26 mouse cellular contexts compared by ENCODE assay signal in the genomic region with DNA sequence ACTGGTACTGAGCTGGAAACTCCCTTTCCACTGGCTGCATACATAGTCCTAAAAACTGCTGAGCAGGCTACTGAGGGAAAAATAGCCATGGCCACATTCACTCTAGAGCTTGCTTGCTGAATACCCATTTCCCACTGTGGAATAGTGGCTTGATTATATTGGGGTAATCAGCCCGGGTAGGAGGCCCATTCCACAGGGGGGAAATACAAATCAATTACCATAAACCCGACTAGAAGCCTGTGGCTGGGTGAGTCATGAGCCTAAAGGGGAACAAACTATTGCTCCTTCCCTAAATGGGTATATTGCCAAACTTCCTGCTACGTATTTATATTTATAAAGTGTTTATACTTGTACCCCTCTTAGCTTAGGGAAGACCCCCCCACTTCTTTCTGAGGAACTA. TPM values are rescaled to one million over a fixed set of nuclear protein-coding genes. Genes with fewer than 3 reads are reported as not detected.
A peak's percentile ranks its signal among the peaks of the same experiment; 100 is the strongest.
DNase-seq lines count a peak whose midpoint lies in the region; ATAC-seq and TF ChIP-seq lines count a peak whose summit lies in the region.
"Had no signal": no experiment of that assay in that cellular context is flagged by ENCODE, and none has a peak within 500 bp of the region (broad histone marks: within the 10 kb centered on the region; RNA-seq: fewer than 3 reads in every experiment).

No protein-coding gene starts in this region.

- no peak for TF ChIP-seq EP300 in liver, postnatal 0 days (IDR thresholded peaks at IDR 0.05; ENCODE audit: low read depth)

- DNase-seq in lung, postnatal 25 days (ENCODE audit: low spot score) = peak; percentile 20
- no peak for DNase-seq in lung, adult 2 months
- DNase-seq in liver, postnatal 0 days = no peak
- DNase-seq in splenic B cell, adult 2 months (ENCODE audit: low read depth, low spot score) = peak; percentile 10
- DNase-seq: cerebellum, adult 11 months; cerebellum, postnatal 14 days; gastrocnemius, postnatal 10 days; heart, postnatal 4 days; kidney, adult 9 months; kidney, postnatal 25 days; thymus, postnatal 36 days had no signal

- no peak overlapping the region for H3K4me3 ChIP-seq in lung, adult 2 months (replicated peaks; ENCODE audit: extremely low read depth, low read depth, low read length)
- H3K4me3 ChIP-seq in bone marrow, adult 2 months (replicated peaks; ENCODE audit: control insufficient read depth, low read depth, low read length) = no peak overlapping the region
- H3K4me3 ChIP-seq in liver, postnatal 0 days (ENCODE audit: low read depth, low read length) = no peak overlapping the region
- H3K4me3 ChIP-seq: embryonic facial prominence, embryonic 10.5 days; forebrain, embryonic 12.5 days; heart, adult 2 months; hindbrain, embryonic 15.5 days; intestine, embryonic 15.5 days; neural tube, embryonic 12.5 days had no signal

- H3K9me3 ChIP-seq in liver, postnatal 0 days (ENCODE audit: low read length) = no peaks in the 10 kb centered on the region
- H3K9me3 ChIP-seq: embryonic facial prominence, embryonic 10.5 days; forebrain, embryonic 12.5 days; hindbrain, embryonic 15.5 days; intestine, embryonic 15.5 days; neural tube, embryonic 12.5 days had no signal

- H3K9ac ChIP-seq in liver, postnatal 0 days (replicated peaks) = no peak overlapping the region
- H3K9ac ChIP-seq: forebrain, embryonic 12.5 days; hindbrain, embryonic 15.5 days; intestine, embryonic 15.5 days; neural tube, embryonic 12.5 days had no signal

- TF ChIP-seq CTCF in lung, adult 2 months (IDR thresholded peaks at IDR 0.05; ENCODE audit: insufficient read depth, low read length) = no peak
- no peak for TF ChIP-seq CTCF in bone marrow, adult 2 months (IDR thresholded peaks at IDR 0.05; ENCODE audit: control insufficient read depth, insufficient read depth, low read length)
- TF ChIP-seq CTCF in liver, postnatal 0 days (IDR thresholded peaks at IDR 0.05; ENCODE audit: low read depth) = no peak

- no peak overlapping the region for H3K4me2 ChIP-seq in liver, postnatal 0 days (ENCODE audit: low read depth, low read length)
- H3K4me2 ChIP-seq: forebrain, embryonic 12.5 days; hindbrain, embryonic 15.5 days; intestine, embryonic 15.5 days; neural tube, embryonic 12.5 days had no signal

- no peaks in the 10 kb centered on the region for H3K36me3 ChIP-seq in liver, postnatal 0 days (replicated peaks; ENCODE audit: insufficient read depth, low read length)
- H3K36me3 ChIP-seq in splenic B cell, adult 2 months (ENCODE audit: control insufficient read depth, insufficient read depth, low read length, poor library complexity, severe bottlenecking) = no peaks in the 10 kb centered on the region
- H3K36me3 ChIP-seq: embryonic facial prominence, embryonic 10.5 days; forebrain, embryonic 12.5 days; hindbrain, embryonic 15.5 days; intestine, embryonic 15.5 days; neural tube, embryonic 12.5 days had no signal

- peak; percentile 47; the same call in 1 of the 2 replicates for ATAC-seq in liver, postnatal 0 days
- no peak for ATAC-seq in erythroid progenitor cell, adult 5-6 weeks (replicated peaks; ENCODE audit: low FRiP score, poor library complexity, severe bottlenecking)
- no peak for ATAC-seq in frontal cortex, adult (ENCODE audit: low TSS enrichment)
- ATAC-seq: intestine, embryonic 15.5 days had no signal

- no peaks in the 10 kb centered on the region for H3K27me3 ChIP-seq in liver, postnatal 0 days (ENCODE audit: insufficient read depth, low read length)
- H3K27me3 ChIP-seq in splenic B cell, adult 2 months (ENCODE audit: control insufficient read depth, insufficient read depth, low read length, poor library complexity, severe bottlenecking) = no peaks in the 10 kb centered on the region
- H3K27me3 ChIP-seq: forebrain, embryonic 12.5 days; hindbrain, embryonic 15.5 days; intestine, embryonic 15.5 days; neural tube, embryonic 12.5 days had no signal

- WGBS in lung, adult 2 months = 38% methylated on average over 3 of the region's 3 CpGs
- WGBS in bone marrow, adult 2 months = 2% methylated on average over 3 of the region's 3 CpGs
- WGBS in liver, postnatal 0 days (ENCODE audit: insufficient replicate concordance) = 29% methylated on average over 3 of the region's 3 CpGs

- TF ChIP-seq POLR2A in lung, adult 2 months (IDR thresholded peaks at IDR 0.05; ENCODE audit: borderline replicate concordance, extremely low read depth, low read depth, low read length) = no peak
- no peak for TF ChIP-seq POLR2A in bone marrow, adult 2 months (IDR thresholded peaks at IDR 0.05; ENCODE audit: borderline replicate concordance, control insufficient read depth, low read depth, low read length)

- H3K4me1 ChIP-seq in lung, adult 2 months (ENCODE audit: control insufficient read depth, insufficient read depth, low read length) = no peaks in the 10 kb centered on the region
- H3K4me1 ChIP-seq in bone marrow, adult 2 months (ENCODE audit: control insufficient read depth, insufficient read depth, low read length) = peaks cover 5% of the 10 kb centered on the region; the same call in 1 of the 2 replicates
- H3K4me1 ChIP-seq in liver, postnatal 0 days (ENCODE audit: insufficient read depth) = peaks cover 7% of the 10 kb centered on the region
- H3K4me1 ChIP-seq: intestine, embryonic 15.5 days had no signal

- H3K27ac ChIP-seq in bone marrow, adult 2 months (ENCODE audit: control insufficient read depth, insufficient read depth, low read depth, low read length, poor library complexity) = peak overlapping the region; percentile 42; the same call in 1 of the 2 replicates
- peak overlapping the region; percentile 11; the same call in 1 of the 2 replicates for H3K27ac ChIP-seq in liver, postnatal 0 days (ENCODE audit: low read depth)
- H3K27ac ChIP-seq: embryonic facial prominence, embryonic 10.5 days; forebrain, embryonic 12.5 days; heart, adult 2 months; hindbrain, embryonic 15.5 days; intestine, embryonic 15.5 days; neural tube, embryonic 12.5 days had no signal

RNA-seq across cellular contexts. Expression of a gene that starts 10.4 kb away (rescaled TPM):
- not detected in 2 replicates for polyA plus RNA-seq in lung, adult 2 months (2012; rRNA removed)
- polyA plus RNA-seq in bone marrow, adult 2 months (2011; ENCODE audit: insufficient read depth, insufficient read length, low replicate concordance, missing spikeins) = not detected in 2 replicates
- not detected in 2 replicates for polyA plus RNA-seq in liver, postnatal 0 days (2015; fragmentation: Nextera tagmentation; extraction: Ambion mirVana)
- total RNA-seq in erythroid progenitor cell, adult 5-6 weeks (2015; ENCODE audit: low replicate concordance) = not detected in 2 replicates
- not detected in 2 replicates for total RNA-seq in erythroid progenitor cell, adult 5-6 weeks (2017; ENCODE audit: low replicate concordance)
- total RNA-seq: adrenal gland, postnatal 4 days; ES-E14; heart, postnatal 4 days had no signal
- polyA plus RNA-seq: embryonic facial prominence, embryonic 10.5 days; forebrain, embryonic 12.5 days; heart, adult 2 months; heart, embryonic 14.5 days; hindbrain, embryonic 15.5 days; intestine, embryonic 15.5 days; limb, embryonic 11.5 days; midbrain, postnatal 0 days; neural tube, embryonic 12.5 days; small intestine, adult 2 months had no signal

RNA-seq across cellular contexts. Expression of a gene that starts 45.9 kb away (rescaled TPM):
- 78.2 and 94.2 TPM in 2 replicates for polyA plus RNA-seq in lung, adult 2 months (2012; rRNA removed)
- 39.2 and 93.9 TPM in 2 replicates for polyA plus RNA-seq in bone marrow, adult 2 months (2011; ENCODE audit: insufficient read depth, insufficient read length, low replicate concordance, missing spikeins)
- polyA plus RNA-seq in liver, postnatal 0 days (2015; fragmentation: Nextera tagmentation; extraction: Ambion mirVana) = 26.9 and 28.1 TPM in 2 replicates
- 54.8 and 63.7 TPM in 2 replicates for total RNA-seq in erythroid progenitor cell, adult 5-6 weeks (2015; ENCODE audit: low replicate concordance)
- total RNA-seq in erythroid progenitor cell, adult 5-6 weeks (2017; ENCODE audit: low replicate concordance) = 44.2 and 46.7 TPM in 2 replicates

Comparison
In these comparisons a context has a peak if more than half of its experiments do, and no peak if none do; other contexts are left out.
1. DNase-seq: peak in lung, postnatal 25 days (single experiment) and splenic B cell, adult 2 months (single experiment); none in lung, adult 2 months (single experiment) and liver, postnatal 0 days (single experiment).